Mouse (Mus musculus): ENCODE data around the gene Bbc3. TPM values are rescaled to one million over a fixed set of nuclear protein-coding genes. Genes with fewer than 3 reads are reported as not detected.
"Not testable (repeated sequence)": the region's sequence is repeated elsewhere in the genome, so short reads cannot be mapped to it uniquely, and the experiment has no call there.

The Bbc3 gene
- total RNA-seq, 2 experiments from 2014 or later = 45.7 to 51.8 TPM

GRCm38 (mm10) chr7:16287791-16288190, 20.4 kb upstream of the Bbc3 start:
- DNase-seq = no peak
- intact Hi-C loops (cut with DNase I) = no loop called here

- intact Hi-C loops (cut with DNase I) = no loop called here
- no peak for DNase-seq
Observed at GRCm38 (mm10) chr7:16294346-16294745, 13.8 kb upstream of the Bbc3 start.

DNA sequence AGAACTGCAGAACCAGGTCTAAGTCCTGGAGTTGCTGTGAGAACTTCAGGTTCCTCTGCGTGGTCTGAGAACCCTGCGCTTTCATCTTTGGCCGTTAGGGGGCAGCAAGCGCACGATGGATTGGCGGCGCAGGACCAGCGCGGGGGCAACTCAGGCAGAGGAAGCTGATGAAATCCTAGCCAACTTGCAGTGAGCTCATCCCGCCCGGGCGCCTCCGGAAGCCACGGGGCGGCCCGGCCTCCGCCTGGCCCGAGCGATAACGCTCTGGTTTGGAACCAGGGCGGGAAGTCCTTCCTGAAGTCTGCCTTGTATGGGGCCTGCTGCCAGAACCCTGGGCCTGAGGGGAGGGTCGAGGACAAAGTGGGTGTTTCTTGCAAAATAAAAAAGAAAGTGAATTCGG, 13.4 kb upstream of the Bbc3 start:
- intact Hi-C loops (cut with DNase I) = loop anchor here (5.0 kb wide), 1 partner anchor 77 kb away; no protein-coding TSS in a partner anchor
- DNase-seq = peak; percentile 92

GRCm38 (mm10) chr7:16295321-16295900, 12.8 kb upstream of the Bbc3 start:
- peak; percentile 68 for DNase-seq
- intact Hi-C loops (cut with DNase I) = loop anchor here (5.0 kb wide), 1 partner anchor 77 kb away; no protein-coding TSS in a partner anchor

- no peak for DNase-seq
- intact Hi-C loops (cut with DNase I) = loop anchor here (5.0 kb wide), 1 partner anchor 76 kb away; no protein-coding TSS in a partner anchor
Observed at GRCm38 (mm10) chr7:16296146-16296545, 12.0 kb upstream of the Bbc3 start.

GRCm38 (mm10) chr7:16296766-16297390, 11.3 kb upstream of the Bbc3 start:
- intact Hi-C loops (cut with DNase I) = loop anchor here (5.0 kb wide), 1 partner anchor 75 kb away; no protein-coding TSS in a partner anchor
- peak; percentile 93 for DNase-seq

DNA sequence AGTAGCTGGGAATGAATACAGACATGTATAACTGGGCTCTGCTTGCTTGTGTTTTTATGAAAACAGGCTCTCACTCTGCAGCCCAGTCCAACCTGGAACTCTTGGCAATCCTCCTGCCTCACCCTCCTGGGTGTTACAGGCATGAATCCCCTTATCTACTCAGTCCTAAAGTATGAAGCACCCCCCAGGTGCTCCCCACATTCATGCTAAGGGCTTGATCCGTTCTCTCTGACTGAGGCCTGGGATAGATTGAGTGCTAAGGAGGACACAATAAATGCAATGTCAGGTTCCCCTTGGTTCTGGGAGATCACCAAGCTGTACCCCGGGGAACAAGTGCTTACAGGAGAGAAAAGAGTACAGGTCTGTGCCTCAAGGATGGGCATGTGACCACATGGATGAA, 10.6 kb upstream of the Bbc3 start:
- DNase-seq = no peak
- intact Hi-C loops (cut with DNase I) = loop anchor here (5.0 kb wide), 1 partner anchor 75 kb away; no protein-coding TSS in a partner anchor

GRCm38 (mm10) chr7:16298927-16299326, 9.3 kb upstream of the Bbc3 start:
- no peak for DNase-seq
- intact Hi-C loops (cut with DNase I) = loop anchor here (5.0 kb wide), 1 partner anchor 73 kb away; no protein-coding TSS in a partner anchor

DNA sequence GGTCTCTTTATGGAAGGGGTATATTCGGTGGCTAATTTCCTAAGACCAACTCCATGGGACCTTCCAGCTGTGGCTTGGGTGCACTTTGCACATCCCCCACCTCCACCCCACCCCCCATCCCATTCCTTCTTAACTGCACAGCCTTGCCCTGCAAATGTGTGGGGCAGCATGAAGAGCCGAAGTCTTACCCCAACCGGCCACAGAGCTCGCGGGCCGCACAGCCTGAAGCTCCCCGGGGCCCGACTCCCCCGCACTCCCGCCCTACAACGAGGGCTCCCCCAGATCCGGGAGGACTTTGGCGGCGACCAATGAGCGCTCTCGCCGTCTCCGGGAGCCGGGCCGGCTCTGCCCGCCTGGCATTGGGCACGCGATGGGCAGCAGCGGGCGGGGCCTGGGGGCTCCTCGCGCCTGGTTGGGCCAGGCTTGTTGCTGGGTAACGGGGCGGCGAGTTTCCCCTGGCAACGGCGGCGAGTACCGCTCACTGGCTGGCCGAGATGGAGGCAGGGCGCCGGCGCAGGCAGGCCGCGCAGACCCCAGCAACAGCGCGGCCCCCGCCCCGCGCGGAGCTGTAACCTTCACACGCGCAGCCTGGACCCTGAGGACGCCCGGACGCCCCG, 8.7 kb upstream of the Bbc3 start:
- peak; percentile 98 for DNase-seq
- intact Hi-C loops (cut with DNase I) = loop anchor here (5.0 kb wide), 1 partner anchor 73 kb away; no protein-coding TSS in a partner anchor

DNA sequence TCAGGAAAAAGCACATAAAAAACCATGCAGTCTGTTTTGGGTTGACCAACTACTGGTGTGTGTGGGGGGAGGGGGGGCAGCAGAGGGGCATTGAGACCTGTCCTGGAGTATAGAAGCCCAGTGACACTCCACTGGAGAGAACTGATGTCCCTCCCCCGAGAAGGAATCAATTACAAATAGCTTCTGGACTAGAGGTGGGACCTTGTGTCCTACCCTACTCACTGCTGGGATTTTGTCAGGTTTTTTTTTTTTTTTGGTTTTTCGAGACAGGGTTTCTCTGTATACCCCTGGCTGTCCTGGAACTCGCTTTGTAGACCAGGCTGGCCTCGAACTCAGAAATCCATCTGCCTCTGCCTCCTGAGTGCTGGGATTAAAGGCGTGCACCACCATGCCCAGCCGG, 1.1 kb upstream of the Bbc3 start:
- intact Hi-C loops (cut with DNase I); DNase-seq: not testable (repeated sequence)

- DNase-seq = no peak
- intact Hi-C loops (cut with DNase I) = no loop called here
Observed at GRCm38 (mm10) chr7:16308555-16309317, 543 bp downstream of the Bbc3 start.

DNA sequence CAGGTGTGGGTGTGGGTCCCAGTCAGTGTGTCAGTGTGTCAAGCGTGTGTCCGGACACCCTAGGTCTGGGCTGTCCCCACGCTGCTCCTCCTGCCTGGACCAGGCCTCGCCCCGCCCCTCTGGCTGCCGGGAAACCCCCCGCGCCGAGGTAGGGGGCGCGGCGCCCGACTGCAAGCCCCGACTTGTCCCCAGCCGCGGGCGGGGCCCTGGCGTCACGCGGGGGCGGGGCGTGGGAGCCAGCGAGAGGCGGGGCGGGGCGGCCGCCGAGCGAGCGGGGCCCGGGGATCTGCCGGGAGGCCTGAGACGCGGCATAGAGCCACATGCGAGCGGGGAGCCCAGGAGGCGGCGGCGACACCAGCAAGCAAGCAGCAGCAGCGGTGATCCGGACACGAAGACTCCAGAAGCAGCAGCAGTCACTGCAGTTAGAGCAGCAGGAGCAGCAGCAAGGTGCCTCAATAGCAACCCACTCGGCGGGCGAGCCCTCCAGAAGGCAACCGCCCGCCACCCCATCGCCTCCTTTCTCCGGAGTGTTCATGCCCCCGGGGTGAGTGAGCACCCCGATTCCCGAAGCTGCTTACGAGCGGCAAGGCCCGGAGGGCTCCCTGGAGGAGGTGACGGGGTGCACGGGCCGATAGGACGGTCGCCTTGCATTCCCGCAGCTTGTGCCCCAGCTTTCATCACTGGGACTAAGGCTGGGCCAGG, 1.3 kb downstream of the Bbc3 start:
- intact Hi-C loops (cut with DNase I) = no loop called here
- DNase-seq = peak; percentile 84

GRCm38 (mm10) chr7:16310020-16310520, 1.9 kb downstream of the Bbc3 start:
- peak; percentile 79 for DNase-seq
- intact Hi-C loops (cut with DNase I) = no loop called here

DNA sequence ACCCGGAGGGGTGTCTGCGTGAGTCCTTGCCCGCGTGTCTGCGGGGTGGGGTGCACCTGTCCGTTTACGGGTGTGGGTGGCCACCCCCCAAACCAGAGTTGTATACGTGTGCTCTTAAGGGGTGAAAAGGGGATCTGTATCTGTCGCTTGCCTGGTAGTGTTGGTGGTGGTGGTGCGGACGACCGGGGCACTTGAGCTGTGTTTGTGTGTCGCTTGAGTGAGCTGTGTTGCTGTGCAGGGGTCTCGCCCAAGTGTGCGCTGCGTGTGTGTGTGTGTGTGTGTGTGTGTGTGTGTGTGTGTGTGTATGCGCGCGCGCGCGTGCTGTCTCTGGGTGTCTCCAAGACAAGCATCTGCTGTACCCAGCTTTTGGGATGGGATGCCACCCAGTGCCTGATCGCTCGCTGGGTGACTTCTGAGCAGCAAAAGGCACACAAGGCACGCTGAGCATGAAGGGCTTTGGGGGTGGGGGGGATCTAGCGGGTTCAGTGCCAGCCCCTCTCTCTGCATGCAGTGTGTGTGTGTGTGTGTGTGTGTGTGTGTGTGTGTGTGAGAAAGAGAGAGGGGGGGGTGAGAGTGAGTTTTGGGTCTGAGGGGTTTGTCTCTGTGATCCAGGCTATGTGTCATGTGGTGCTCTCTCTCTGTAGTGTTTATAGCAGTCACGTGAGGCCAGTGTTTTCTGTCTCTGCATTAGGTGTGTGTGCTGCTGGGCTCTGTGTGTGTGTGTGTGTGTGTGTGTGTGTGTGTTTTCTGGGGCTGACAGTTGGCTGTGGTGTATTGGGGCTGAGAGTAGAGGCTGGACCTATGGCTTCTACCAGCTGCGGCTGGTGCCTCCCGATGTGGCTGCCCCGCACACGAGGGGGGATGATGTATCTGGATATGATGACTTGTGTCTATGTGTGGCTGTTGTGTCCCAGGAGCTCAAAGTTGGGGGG, 2.6 kb downstream of the Bbc3 start:
- intact Hi-C loops (cut with DNase I) = no loop called here

GRCm38 (mm10) chr7:16311453-16312004, 3.3 kb downstream of the Bbc3 start:
- DNase-seq = no peak
- intact Hi-C loops (cut with DNase I) = no loop called here

More for the DNA sequence above, 2.6 kb downstream of the Bbc3 start:
- peak; percentile 48 for DNase-seq

DNA sequence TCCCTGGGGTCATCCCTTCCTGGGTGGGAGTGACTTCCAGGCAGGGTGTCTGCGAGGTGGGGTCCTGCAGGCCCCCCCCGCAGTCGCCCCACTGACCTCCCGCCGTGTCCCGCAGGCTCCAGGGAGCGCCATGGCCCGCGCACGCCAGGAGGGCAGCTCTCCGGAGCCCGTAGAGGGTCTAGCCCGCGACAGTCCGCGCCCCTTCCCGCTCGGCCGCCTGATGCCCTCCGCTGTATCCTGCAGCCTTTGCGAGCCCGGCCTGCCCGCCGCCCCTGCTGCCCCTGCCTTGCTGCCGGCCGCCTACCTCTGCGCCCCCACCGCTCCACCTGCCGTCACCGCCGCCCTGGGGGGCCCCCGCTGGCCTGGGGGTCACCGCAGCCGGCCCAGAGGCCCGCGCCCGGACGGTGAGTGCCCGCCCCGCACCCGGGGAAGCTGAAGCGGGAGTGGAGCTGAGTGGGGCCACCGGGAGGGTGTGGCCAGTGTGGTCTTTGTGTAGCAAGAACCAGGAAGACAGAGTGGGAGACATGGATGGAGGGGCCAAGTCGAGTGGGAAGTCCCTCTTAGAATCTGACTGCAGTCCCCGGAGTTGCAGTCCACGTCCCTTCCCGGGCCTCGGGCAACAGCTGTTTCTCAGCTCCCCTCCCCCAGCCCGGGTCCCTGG, 3.9 kb downstream of the Bbc3 start:
- intact Hi-C loops (cut with DNase I) = no loop called here
- peak; percentile 33 for DNase-seq

- DNase-seq = peak; percentile 51
- intact Hi-C loops (cut with DNase I) = no loop called here
Observed at GRCm38 (mm10) chr7:16312672-16313311, 4.6 kb downstream of the Bbc3 start.
